Mouse (Mus musculus): Measurements from ENCODE around the gene Prss30. TPM values are rescaled to one million over a fixed set of nuclear protein-coding genes. Genes with fewer than 3 reads are reported as not detected.

Gene Prss30
- polyA plus RNA-seq (2012; rRNA removed): 0.05 and 0.15 TPM in 2 replicates

- DNase-seq (ENCODE audit: low read depth): no peak
- TF ChIP-seq CTCF (IDR thresholded peaks at IDR 0.05; ENCODE audit: borderline replicate concordance, extremely low read depth, insufficient read depth, insufficient read length) (no peak), POLR2A (IDR thresholded peaks at IDR 0.05; ENCODE audit: borderline replicate concordance, extremely low read depth, insufficient read depth, insufficient read length, poor library complexity, severe bottlenecking) (no peak)
These were observed at the start of gene Prss30 for GRCm38 (mm10) chr17:23980297-23980909. Gene Prss30, minus strand, starts transcription at chr17:23980566.

- no peak for DNase-seq (ENCODE audit: low read depth)
These were observed 49.1 kb upstream of the Prss30 start for GRCm38 (mm10) chr17:24029477-24029876.

DNA sequence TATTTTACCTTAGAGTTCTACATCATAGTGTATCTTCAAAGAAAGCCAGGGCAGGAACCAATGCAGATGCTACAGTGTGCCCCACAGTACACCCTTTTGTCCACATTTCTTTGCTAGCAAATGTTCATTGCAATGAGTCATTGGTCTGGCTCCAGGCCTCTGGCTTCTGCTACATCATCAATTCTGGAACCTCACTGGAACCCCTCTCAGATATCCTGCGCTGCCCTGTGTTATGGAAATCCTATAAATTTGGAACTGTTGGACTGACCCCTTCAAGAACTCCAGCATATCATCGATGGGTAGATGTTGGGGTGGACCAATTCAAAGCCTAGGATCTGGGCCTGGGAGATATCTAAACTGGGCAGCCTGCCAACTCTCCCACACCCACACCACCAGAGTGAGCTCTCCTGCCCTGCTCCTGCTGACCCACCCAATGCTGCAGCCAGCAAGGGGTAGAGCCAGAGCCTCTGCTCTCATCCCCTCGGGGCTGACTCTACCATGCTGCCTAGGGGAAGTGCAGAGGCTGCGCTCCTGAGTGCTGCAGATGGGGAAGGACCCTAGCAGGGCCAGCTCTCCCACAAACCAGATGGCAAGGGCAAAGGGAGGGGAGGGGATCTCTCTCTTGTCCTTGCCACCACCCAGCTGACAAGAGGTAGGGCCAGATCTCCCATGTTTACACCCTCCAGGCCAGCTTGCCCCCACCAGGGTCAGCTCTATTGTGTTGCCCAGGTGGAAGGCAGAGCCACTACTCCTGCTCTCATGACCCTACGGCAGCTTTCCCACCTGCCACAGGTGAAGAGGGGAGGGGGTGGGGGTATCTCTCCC is 41.2 kb upstream of the Prss30 start:
- no peak for DNase-seq (ENCODE audit: low read depth)
- TF ChIP-seq CTCF (IDR thresholded peaks at IDR 0.05; ENCODE audit: borderline replicate concordance, extremely low read depth, insufficient read depth, insufficient read length) (no peak), POLR2A (IDR thresholded peaks at IDR 0.05; ENCODE audit: borderline replicate concordance, extremely low read depth, insufficient read depth, insufficient read length, poor library complexity, severe bottlenecking) (no peak)

More at GRCm38 (mm10) chr17:24029477-24029876, 49.1 kb upstream of the Prss30 start:
- TF ChIP-seq POLR2A (IDR thresholded peaks at IDR 0.05; ENCODE audit: borderline replicate concordance, extremely low read depth, insufficient read depth, insufficient read length, poor library complexity, severe bottlenecking) (no peak), CTCF (IDR thresholded peaks at IDR 0.05; ENCODE audit: borderline replicate concordance, extremely low read depth, insufficient read depth, insufficient read length) (no peak)

DNA sequence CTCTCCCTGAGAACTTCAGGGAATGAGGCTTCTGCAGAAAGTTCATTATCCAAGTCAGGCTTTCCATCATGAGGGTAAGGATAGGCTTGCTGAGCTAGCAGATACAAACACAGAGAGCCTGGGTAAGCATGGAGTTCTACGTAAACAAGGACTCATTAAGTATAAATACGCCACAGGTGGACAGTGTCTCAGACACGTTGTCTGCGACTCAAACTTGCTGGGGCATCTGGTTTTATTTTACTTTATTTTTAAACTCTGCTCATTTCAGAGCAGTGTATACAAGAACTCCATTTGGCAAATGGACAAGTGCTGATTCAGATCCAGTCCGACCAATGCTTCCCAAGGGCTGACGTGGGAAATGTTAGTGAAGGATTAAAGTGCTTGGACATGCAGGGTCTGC is 40.3 kb upstream of the Prss30 start:
- no peak for DNase-seq (ENCODE audit: low read depth)
- TF ChIP-seq CTCF (IDR thresholded peaks at IDR 0.05; ENCODE audit: borderline replicate concordance, extremely low read depth, insufficient read depth, insufficient read length): no peak

DNA sequence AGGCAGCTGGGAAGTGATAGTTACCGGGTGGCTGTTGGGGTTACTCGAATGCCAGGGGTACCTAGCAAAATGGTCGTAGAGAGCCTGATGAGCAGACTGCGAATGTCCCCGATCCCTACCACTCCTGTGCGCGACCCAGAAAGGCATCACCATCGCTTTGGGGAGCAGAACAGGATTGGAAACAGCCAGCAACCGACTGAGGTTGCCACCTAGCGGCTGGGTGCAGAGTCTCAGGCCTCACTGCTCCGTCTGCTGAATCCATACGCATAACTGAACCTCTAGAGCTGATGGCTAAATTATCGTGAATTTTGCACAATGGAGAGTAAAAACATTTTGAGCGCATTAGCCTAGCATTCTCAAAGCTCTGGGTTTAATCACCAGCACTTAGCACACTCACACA is 35.4 kb upstream of the Prss30 start:
- DNase-seq (ENCODE audit: low read depth): no peak
- TF ChIP-seq CTCF (IDR thresholded peaks at IDR 0.05; ENCODE audit: borderline replicate concordance, extremely low read depth, insufficient read depth, insufficient read length): peak; percentile 60
- TF ChIP-seq POLR2A (IDR thresholded peaks at IDR 0.05; ENCODE audit: borderline replicate concordance, extremely low read depth, insufficient read depth, insufficient read length, poor library complexity, severe bottlenecking): no peak

- TF ChIP-seq CTCF (IDR thresholded peaks at IDR 0.05; ENCODE audit: borderline replicate concordance, extremely low read depth, insufficient read depth, insufficient read length) (no peak), POLR2A (IDR thresholded peaks at IDR 0.05; ENCODE audit: borderline replicate concordance, extremely low read depth, insufficient read depth, insufficient read length, poor library complexity, severe bottlenecking) (no peak)
- DNase-seq (ENCODE audit: low read depth): no peak
These were observed 34.1 kb upstream of the Prss30 start for GRCm38 (mm10) chr17:24014433-24014965.

DNA sequence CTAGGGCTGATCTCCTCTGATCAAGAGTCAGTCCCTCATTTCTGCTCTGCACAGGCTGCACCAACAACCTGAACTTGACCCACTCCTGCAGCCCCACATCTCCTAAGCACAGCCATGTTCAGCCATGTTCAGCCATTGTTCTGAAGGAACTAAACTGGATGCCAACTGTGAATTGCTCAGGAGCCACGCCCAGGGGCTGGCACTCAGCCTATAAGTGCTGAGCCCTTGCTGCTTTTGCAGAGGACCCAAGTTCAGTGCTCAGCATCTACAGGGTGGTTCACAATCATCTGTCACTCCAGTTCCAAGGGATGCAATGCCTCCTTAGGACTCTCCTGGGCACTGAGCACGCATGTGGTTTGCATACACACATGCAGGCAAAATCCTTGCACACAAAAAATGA is 32.6 kb upstream of the Prss30 start:
- TF ChIP-seq POLR2A (IDR thresholded peaks at IDR 0.05; ENCODE audit: borderline replicate concordance, extremely low read depth, insufficient read depth, insufficient read length, poor library complexity, severe bottlenecking) (no peak), CTCF (IDR thresholded peaks at IDR 0.05; ENCODE audit: borderline replicate concordance, extremely low read depth, insufficient read depth, insufficient read length) (no peak)
- peak; percentile 5 for DNase-seq (ENCODE audit: low read depth)

DNA sequence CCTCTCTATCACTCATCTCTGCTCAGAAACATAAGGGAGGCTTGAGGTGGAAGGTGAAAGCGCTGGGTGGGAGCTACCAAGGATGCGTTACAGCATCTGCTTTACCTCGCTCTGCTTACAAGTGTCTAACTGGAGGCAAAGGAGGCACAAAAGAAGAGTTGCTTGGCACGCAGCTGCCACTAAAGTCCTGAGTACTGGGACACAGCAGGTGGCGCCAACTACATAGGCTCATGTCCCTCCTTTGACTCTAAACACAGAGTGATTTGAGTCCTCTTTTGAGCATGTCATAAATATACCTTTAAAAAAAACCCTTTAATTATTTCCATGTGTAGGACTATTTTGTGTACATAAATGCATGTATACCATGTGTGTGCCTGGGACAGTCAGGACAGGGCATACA is 29.3 kb upstream of the Prss30 start:
- no peak for TF ChIP-seq POLR2A (IDR thresholded peaks at IDR 0.05; ENCODE audit: borderline replicate concordance, extremely low read depth, insufficient read depth, insufficient read length, poor library complexity, severe bottlenecking)
- no peak for TF ChIP-seq CTCF (IDR thresholded peaks at IDR 0.05; ENCODE audit: borderline replicate concordance, extremely low read depth, insufficient read depth, insufficient read length)
- no peak for DNase-seq (ENCODE audit: low read depth)

DNA sequence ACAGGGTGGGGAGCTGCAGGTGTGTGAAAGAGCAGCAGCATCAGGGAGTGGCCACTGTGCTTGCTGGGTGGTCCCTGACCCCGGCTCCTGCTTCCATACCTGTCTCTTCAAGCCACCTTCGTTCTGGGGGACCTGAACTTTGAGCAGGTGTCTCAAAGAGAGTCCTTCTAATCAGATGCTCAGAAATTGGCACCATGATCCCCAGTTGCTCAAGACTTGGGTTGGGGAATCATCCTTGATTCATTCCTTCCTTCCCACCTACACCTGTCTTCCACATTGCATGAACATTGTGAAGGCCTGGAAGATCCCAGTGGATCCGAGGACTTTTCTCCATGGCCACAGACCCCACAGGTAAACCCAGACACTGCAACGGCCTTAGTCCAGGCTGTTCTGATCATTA is 27.7 kb upstream of the Prss30 start:
- TF ChIP-seq POLR2A (IDR thresholded peaks at IDR 0.05; ENCODE audit: borderline replicate concordance, extremely low read depth, insufficient read depth, insufficient read length, poor library complexity, severe bottlenecking): no peak
- TF ChIP-seq CTCF (IDR thresholded peaks at IDR 0.05; ENCODE audit: borderline replicate concordance, extremely low read depth, insufficient read depth, insufficient read length): no peak
- no peak for DNase-seq (ENCODE audit: low read depth)

DNA sequence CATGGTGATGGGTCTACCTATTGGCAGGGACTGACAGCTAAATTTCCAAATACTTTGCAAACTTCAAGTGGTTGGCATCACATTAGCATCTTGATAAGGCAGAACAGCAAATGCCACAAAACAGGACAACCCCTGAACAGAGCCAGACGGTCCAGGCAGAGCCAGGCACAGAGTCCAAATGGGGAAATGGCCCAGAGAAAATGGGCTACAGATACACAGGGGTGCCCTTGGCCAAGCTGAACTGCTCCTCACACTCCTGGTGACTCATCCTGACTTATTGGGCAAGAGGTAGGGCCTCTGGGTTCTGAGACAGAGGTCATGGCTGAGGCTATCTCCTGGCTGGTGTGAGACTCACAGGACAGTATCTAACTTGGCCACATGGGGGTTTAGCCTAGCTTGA is 27.0 kb upstream of the Prss30 start:
- DNase-seq (ENCODE audit: low read depth): no peak
- TF ChIP-seq CTCF (IDR thresholded peaks at IDR 0.05; ENCODE audit: borderline replicate concordance, extremely low read depth, insufficient read depth, insufficient read length) (no peak), POLR2A (IDR thresholded peaks at IDR 0.05; ENCODE audit: borderline replicate concordance, extremely low read depth, insufficient read depth, insufficient read length, poor library complexity, severe bottlenecking) (no peak)

DNA sequence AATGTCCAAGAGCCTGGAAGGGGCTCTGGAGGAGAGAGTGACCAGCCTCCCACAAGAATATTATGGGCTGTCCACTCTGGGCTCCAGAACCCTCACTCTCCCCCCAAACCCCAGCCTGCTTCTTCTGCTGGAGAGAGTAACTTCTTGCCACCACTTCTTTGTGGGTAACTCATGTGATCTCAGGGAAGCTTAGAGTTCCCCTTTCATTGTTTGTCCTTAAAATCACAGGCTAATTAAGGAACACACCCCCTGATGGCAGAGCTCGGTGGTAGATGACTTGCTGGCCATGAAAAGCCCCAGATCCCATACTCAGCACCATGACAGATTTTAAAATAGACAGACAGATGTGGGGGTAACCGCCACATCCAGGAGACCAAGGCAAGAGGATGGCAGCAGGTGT is 26.6 kb upstream of the Prss30 start:
- DNase-seq (ENCODE audit: low read depth): no peak
- TF ChIP-seq CTCF (IDR thresholded peaks at IDR 0.05; ENCODE audit: borderline replicate concordance, extremely low read depth, insufficient read depth, insufficient read length) (no peak), POLR2A (IDR thresholded peaks at IDR 0.05; ENCODE audit: borderline replicate concordance, extremely low read depth, insufficient read depth, insufficient read length, poor library complexity, severe bottlenecking) (no peak)

- TF ChIP-seq POLR2A (IDR thresholded peaks at IDR 0.05; ENCODE audit: borderline replicate concordance, extremely low read depth, insufficient read depth, insufficient read length, poor library complexity, severe bottlenecking) (no peak), CTCF (IDR thresholded peaks at IDR 0.05; ENCODE audit: borderline replicate concordance, extremely low read depth, insufficient read depth, insufficient read length) (no peak)
- no peak for DNase-seq (ENCODE audit: low read depth)
These were observed 24.7 kb upstream of the Prss30 start for GRCm38 (mm10) chr17:24005049-24005448.

Data from brain, embryonic 14.5 days (tissue).